Mouse (Mus musculus) heart, embryonic 11.5 days (tissue): ENCODE measurements around the gene Gm26661. TPM values are rescaled to one million over a fixed set of nuclear protein-coding genes. Genes with fewer than 3 reads are reported as not detected.

Experiments
- ATAC-seq: fragments of 200-750 bp; cut with Nextera tagmentation; replicated peaks from 2 replicates; pipeline ENCODE4 v1.8.0; 2017; ENCODE audit warnings: moderate library complexity; ENCODE audit not compliant: insufficient number of reproducible peaks, low FRiP score, low TSS enrichment
- H3K27ac ChIP-seq: fragments of 300-500 bp; sonication (generic); 2 replicates; pipeline ENCODE4 v1.5.1; 2014; ENCODE audit warnings: mild to moderate bottlenecking, low read depth, low read length
- H3K27me3 ChIP-seq: fragments of 300-500 bp; sonication (generic); 2 replicates; pipeline ENCODE4 v1.6.1; 2014; ENCODE audit warnings: mild to moderate bottlenecking, low read length, mixed read lengths; ENCODE audit not compliant: control insufficient read depth, insufficient read depth
- H3K36me3 ChIP-seq: fragments of 300-500 bp; sonication (generic); 2 replicates; pipeline ENCODE4 v1.6.1; 2014; ENCODE audit warnings: mild to moderate bottlenecking, low read length, moderate library complexity, mixed read lengths; ENCODE audit not compliant: control insufficient read depth, insufficient read depth
- H3K4me1 ChIP-seq: fragments of 300-500 bp; sonication (generic); 2 replicates; pipeline ENCODE4 v1.6.1; 2014; ENCODE audit warnings: low read length; ENCODE audit not compliant: control insufficient read depth, insufficient read depth
- H3K4me2 ChIP-seq: fragments of 300-500 bp; sonication (generic); 2 replicates; pipeline ENCODE4 v1.6.1; 2014; ENCODE audit warnings: mild to moderate bottlenecking, moderate library complexity
- H3K4me3 ChIP-seq: fragments of 300-500 bp; sonication (generic); 2 replicates; pipeline ENCODE4 v1.5.1; 2014; ENCODE audit warnings: low read depth, low read length
- H3K9ac ChIP-seq: fragments of 300-500 bp; sonication (generic); 2 replicates; pipeline ENCODE4 v1.6.1; 2014; ENCODE audit warnings: mild to moderate bottlenecking, low read depth, low read length, moderate library complexity
- H3K9me3 ChIP-seq: fragments of 300-500 bp; sonication (generic); replicated peaks from 2 replicates; pipeline ENCODE4 v1.6.1; 2016; ENCODE audit warnings: low read length; ENCODE audit not compliant: control insufficient read depth
- WGBS: fragments of 180-500 bp; shearing (Covaris S2); extraction: QIAGEN DNeasy Blood & Tissue Kit; methylation state at CpG from one replicate; pipeline ENCODE4 v1.1.7; 2014; ENCODE audit not compliant: insufficient replicate concordance; 5-methylcytosine and 5-hydroxymethylcytosine counted together
- polyA plus RNA-seq: library from polyadenylated mRNA; unstranded; fragments of >200 nt; fragmentation: Nextera tagmentation; extraction: Ambion mirVana; gene quantifications from 2 replicates; pipeline ENCODE4 v1.2.1, GENCODE M21; 2014

Gene Gm26661
- polyA plus RNA-seq, 1 experiment from 2014 or later: not detected

DNA sequence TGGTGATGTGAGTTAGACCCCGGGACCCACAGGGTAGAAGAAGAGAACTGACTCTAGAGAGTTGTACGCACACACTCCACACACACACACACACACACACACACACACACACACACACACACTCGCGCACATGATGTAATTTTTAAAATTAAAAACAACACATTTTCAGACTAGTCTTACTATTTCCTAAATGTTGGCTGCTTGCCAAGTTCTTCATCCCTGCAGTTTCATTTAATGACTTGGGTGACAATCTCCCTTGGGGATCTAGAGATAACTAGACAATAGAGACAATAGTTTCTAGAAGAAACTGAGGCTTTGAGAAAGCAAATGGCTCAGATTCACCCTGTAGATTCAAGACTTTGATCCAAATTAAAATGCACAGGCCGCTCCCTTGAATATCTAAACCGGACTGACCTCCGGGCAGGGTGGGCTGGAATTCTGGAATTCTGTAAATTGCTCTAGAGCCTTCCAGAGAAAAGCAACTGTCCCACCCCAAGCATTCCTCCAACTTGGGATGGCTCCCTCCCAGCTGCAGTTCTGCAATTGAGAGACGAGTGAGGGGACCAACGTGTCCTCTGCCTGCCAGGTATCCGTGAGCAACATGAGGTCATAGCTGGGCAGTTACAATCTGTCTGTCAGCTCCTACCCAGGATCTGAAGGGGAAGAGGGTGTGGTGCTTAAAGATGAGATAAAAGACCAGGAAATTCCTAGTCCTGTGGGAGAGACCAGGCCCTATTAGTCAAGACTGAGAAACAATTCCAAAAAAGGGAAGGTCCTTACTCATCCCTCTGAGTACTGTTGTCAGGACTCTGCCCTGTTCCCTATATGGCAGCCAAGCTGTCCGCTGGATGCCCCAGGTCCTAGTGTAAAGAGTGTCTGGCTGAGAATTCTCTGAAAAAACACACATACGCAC, 17.9 kb downstream of the Gm26661 start:
- no peak overlapping the region for H3K9ac ChIP-seq
- H3K4me2 ChIP-seq: no peak overlapping the region
- no peaks in the 10 kb centered on the region for H3K9me3 ChIP-seq
- no peaks in the 10 kb centered on the region for H3K27me3 ChIP-seq
- no peaks in the 10 kb centered on the region for H3K36me3 ChIP-seq
- H3K27ac ChIP-seq: no peak overlapping the region
- no peak overlapping the region for H3K4me3 ChIP-seq
- H3K4me1 ChIP-seq: peaks cover 6% of the 10 kb centered on the region
- 0 out of 2 replicates have a peak, but pooled peaks have one; percentile 22 for ATAC-seq
- 61% methylated on average over 12 of the region's 12 CpGs for WGBS

DNA sequence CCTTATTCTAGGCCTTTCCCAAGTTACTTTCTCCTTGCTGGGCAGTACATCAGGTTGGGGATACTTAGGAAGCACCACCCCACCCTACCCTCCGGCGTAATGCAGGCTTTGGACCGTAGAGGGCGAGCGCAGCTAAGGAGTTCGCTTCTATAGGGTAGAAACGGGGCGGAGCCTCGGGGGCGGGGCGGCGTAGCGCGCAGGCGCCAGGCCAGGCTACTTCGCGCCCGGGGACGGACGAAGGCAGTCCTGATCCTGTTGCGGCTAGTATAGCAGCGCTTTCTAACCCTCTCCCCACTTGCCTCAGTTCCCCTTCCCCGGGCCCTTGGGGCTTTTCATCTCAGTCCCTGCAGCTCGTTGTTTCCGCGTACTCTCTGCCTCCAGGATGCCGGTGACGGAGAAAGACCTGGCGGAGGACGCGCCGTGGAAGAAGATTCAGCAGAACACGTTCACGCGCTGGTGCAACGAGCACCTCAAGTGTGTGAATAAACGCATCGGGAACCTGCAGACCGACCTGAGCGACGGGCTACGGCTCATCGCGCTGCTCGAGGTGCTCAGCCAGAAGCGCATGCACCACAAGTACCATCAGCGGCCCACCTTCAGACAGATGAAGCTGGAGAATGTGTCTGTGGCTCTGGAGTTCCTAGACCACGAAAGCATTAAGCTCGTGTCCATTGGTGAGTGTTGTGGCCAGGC, 26.5 kb downstream of the Gm26661 start, which contains the start of gene Flnb:
Gene Flnb, plus strand, starts transcription at position 188 of the 693 bp plus-strand sequence.
- no peaks in the 10 kb centered on the region for H3K27me3 ChIP-seq
- ATAC-seq: peak; percentile 90
- WGBS: under 1% methylated on average over 49 of the region's 49 CpGs
- H3K9ac ChIP-seq: peak within 1 kb of the TSS; percentile 82
- H3K36me3 ChIP-seq: no peaks in the 10 kb centered on the region
- H3K4me2 ChIP-seq: peak within 1 kb of the TSS; percentile 93
- H3K4me3 ChIP-seq: peak within 1 kb of the TSS; percentile 75
- no peaks in the 10 kb centered on the region for H3K9me3 ChIP-seq
- H3K4me1 ChIP-seq: peaks cover 12% of the 10 kb centered on the region
- H3K27ac ChIP-seq: peak within 1 kb of the TSS; percentile 59

DNA sequence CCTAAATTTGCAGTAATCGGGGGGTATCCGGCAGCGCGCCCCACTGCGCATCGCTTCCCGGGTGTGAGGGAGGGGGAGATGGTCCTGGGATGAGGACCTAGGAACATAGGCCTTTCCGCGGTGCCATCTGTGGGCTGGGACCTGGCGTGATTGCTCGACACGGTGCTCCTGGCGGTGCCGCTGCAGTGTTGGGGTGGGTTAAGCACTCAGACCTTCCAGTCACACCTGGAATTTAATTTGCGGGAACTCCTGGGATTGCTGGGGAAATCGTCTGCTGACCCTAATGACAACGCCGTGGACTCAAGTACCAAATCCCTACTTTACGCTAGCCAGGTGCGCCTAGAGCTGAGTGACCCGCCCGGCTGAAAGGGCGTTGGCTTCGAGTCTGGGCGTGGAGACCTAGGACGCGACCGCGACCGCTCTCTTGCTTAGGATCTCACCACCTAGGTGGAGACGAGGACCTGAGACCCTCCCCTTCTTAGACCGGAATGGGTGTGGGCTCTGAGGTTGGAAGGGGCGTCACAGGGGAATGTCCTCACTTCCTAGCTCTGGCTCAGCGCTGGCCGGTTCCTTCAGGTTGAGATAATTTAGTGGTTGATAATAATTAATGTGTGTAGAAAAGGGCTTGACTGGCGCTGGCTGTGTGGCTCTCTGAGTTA, 27.2 kb downstream of the Gm26661 start:
- Histone ChIP-seq H3K4me3 (peak overlapping the region; percentile 75), H3K9ac (peak overlapping the region; percentile 82), H3K27ac (no peak overlapping the region), H3K9me3 (no peaks in the 10 kb centered on the region), H3K27me3 (no peaks in the 10 kb centered on the region), H3K36me3 (no peaks in the 10 kb centered on the region), H3K4me2 (peak overlapping the region; percentile 93), H3K4me1 (peaks cover 15% of the 10 kb centered on the region)
- WGBS: under 1% methylated on average over 36 of the region's 36 CpGs
- ATAC-seq: no peak

DNA sequence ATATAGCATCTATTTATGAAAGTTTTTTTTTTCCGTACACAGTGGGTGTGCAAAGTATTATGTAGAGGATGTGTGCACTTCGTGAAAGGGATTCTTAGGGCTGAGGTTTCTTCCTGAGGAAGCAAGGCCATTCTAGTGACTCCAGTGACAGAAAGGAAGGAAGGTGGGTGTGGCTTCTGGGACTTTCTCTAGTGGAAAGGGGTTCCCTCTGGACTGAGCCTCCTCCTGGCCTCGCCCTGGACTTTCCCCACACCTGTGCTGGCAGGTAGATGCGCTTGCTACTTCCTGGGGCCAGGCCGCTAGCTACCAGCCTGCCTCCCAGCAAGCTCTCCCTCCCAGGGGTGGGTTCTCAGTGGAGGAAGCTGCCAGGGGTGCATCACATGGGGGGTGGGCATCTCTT, 28.1 kb downstream of the Gm26661 start:
- Histone ChIP-seq H3K36me3 (no peaks in the 10 kb centered on the region), H3K27ac (no peak overlapping the region), H3K9ac (no peak overlapping the region), H3K4me2 (peak overlapping the region; percentile 93), H3K9me3 (no peaks in the 10 kb centered on the region), H3K4me1 (peaks cover 20% of the 10 kb centered on the region), H3K4me3 (peak overlapping the region; percentile 75), H3K27me3 (no peaks in the 10 kb centered on the region)
- ATAC-seq: no peak
- WGBS: 61% methylated on average over 5 of the region's 5 CpGs

DNA sequence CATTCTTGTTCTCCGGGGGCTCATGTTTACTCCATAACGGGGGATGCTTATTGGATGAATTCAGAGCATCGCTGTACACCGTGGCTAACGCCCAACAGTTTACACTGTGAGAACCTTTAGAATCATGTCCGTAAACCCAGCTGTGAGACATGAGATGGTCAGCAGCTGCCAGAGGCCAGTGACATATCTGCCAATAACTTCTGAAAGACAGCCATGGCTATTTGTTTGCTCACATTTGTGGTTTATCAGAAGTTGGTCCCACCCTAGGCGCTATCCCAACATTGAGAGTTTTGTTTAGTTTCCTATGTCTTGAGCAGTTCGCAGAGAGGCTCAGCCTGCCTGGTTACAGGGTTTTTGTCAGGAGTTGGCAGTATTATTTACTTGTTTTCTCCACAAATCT, 30.0 kb downstream of the Gm26661 start:
- WGBS: 60% methylated on average over 8 of the region's 8 CpGs
- Histone ChIP-seq H3K4me1 (peaks cover 39% of the 10 kb centered on the region), H3K9ac (no peak overlapping the region), H3K9me3 (no peaks in the 10 kb centered on the region), H3K4me3 (no peak overlapping the region), H3K36me3 (no peaks in the 10 kb centered on the region), H3K27me3 (no peaks in the 10 kb centered on the region), H3K4me2 (no peak overlapping the region), H3K27ac (no peak overlapping the region)
- ATAC-seq: no peak

DNA sequence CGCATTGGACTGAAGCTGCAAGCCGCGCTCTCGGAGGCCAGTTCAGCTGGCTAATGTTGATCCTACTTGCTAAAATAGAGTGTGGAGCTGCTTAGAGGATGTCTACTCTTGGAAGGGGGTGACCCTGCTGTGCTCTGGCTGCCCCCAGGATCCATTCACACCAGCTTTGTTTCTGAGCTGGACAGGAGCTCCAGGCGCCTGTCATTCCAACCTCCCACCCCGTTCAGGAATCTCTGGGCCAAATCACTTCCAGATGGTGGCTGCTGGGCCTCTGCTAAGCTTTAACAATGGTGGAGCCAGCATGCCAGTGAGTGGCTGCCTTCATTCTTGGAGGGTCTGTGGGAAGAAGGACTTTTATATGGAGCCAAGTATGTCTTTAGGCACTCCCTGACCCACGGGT, 31.3 kb downstream of the Gm26661 start:
- no peak for ATAC-seq
- H3K4me1 ChIP-seq: peaks cover 49% of the 10 kb centered on the region
- H3K4me2 ChIP-seq: peak overlapping the region; percentile 43
- no peak overlapping the region for H3K4me3 ChIP-seq
- 25% methylated on average over 7 of the region's 7 CpGs for WGBS
- H3K9me3 ChIP-seq: no peaks in the 10 kb centered on the region
- H3K27me3 ChIP-seq: no peaks in the 10 kb centered on the region
- no peaks in the 10 kb centered on the region for H3K36me3 ChIP-seq
- peak overlapping the region; percentile 42 for H3K27ac ChIP-seq
- peak overlapping the region; percentile 34; the same call in 1 of the 2 replicates for H3K9ac ChIP-seq

DNA sequence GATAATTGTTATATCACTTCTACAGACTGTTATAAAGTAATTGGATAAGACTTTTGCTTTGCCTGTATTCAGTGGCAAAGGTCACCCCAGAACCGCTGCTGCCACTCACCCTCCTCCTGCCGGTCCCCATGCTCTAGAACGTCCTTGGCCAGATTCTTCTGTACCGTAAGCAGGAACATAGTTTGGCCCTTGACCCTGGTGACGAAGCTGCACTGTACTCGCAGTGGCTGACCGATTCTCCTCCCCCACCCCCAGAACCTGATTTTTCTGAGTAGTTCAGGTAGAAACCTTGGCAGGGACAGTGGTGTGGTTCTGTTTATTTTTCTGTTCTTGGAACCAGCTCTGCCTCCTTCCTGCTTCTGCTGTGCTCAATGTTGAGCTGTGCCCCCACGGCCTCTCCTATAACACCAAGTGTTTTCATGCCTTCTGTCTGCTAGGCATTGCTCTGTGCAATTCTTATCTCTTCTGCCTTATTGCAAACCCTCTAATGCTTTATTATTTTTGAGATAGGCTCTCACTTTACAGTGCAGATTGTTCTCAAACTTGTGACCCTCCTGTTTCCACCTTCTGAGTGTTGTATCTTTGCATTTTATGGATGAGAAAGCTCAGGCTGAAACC, 33.4 kb downstream of the Gm26661 start:
- H3K4me1 ChIP-seq: peaks cover 49% of the 10 kb centered on the region
- no peak for ATAC-seq

More for the DNA sequence above, 33.4 kb downstream of the Gm26661 start:
- Histone ChIP-seq H3K4me3 (no peak overlapping the region), H3K27me3 (no peaks in the 10 kb centered on the region), H3K9ac (peak overlapping the region; percentile 56; the same call in 1 of the 2 replicates), H3K4me2 (no peak overlapping the region), H3K9me3 (no peaks in the 10 kb centered on the region), H3K36me3 (no peaks in the 10 kb centered on the region), H3K27ac (peak overlapping the region; percentile 90; the same call in 1 of the 2 replicates)
- 47% methylated on average over 8 of the region's 8 CpGs for whole genome bisulfite sequencing
